Mouse (Mus musculus) forelimb bud, embryonic 11.5 days (tissue): Measurements from ENCODE around the gene Mvb12b.

Experiments used
- DNase-seq: peaks from one replicate; pipeline ENCODE4 v3.0.0-alpha.2; 2012; ENCODE audit warnings: low read depth, low spot score

Gene Mvb12b

GRCm38 (mm10) chr2:33817080-33817479, 70.7 kb downstream of the Mvb12b start:
- no peak for DNase-seq

GRCm38 (mm10) chr2:33814581-33814980, 73.2 kb downstream of the Mvb12b start:
- DNase-seq: peak; percentile 60

DNA sequence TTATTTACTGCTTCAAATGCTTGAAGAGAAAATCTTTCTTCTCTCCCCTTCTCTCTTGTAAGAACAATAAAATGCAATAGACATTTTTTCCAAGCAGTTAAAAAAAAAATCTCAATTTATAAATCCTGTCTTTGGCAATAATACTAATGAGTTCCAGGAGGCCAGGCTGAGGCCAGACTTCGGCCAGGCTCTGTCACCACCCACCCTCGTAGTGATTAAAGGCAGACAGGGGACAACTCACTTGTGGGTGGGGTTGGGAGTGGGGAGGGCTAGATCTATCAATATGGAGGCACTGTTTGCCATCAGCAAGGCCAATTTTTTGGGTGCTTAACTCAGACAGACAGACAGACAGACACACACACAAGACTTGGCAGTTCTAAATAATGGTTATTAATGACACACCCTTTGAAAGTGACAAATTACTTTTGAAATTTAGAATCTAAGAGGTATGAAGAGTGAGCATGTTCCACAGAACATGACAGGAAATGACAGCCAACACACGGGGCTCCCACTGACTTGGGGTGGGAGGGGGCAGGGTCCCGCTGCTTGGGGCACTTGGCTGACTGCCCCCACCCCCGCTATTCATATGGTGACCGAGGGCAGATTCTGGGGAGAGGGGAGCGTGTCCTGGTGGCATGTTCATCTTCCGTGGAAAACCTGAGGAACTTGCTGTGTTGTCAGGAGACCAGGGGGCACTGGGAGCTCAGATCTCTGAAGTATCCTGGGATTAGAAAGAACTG, 74.1 kb downstream of the Mvb12b start:
- DNase-seq: no peak

DNA sequence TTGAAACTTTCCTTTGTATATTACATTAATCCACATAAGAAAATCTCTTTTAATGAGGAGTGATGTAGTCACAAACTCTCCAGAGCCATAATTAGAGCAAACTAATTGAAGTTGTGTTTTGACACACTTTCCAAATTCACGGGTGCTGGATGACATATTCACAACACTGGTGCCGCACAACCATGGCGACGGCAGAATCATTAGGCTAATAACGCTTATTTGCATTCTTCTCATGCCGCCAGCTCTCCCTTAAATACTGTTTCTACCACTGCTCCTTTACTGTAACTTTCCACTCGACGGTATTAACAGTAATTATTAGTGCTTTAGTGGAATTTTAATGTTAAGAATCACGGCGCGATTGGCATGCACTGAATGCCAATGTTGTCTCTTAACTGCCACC, 74.8 kb downstream of the Mvb12b start:
- DNase-seq: no peak

- DNase-seq: no peak
Measured at GRCm38 (mm10) chr2:33811349-33811890, 76.3 kb downstream of the Mvb12b start.

GRCm38 (mm10) chr2:33809081-33809480, 78.7 kb downstream of the Mvb12b start:
- no peak for DNase-seq

DNA sequence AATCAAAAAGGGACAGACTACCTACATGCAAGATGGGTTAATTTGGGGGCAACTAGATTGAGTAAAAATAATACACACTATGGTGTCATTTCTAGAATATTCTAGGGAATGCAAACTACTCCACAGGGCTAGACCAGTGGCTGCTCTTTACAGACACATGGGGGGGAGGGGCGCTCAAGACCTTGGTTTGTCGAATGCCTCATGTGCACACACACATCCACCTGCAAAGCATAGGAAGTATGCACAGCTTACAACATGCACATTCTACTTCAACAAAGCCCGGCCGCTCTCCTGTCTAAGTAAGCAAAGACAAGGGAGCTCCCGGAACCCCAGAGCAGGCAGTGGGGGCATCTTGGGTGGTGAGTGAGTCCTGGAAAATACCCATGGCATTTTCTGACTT, 79.7 kb downstream of the Mvb12b start:
- DNase-seq: no peak

- no peak for DNase-seq
Measured at GRCm38 (mm10) chr2:33805640-33806039, 82.1 kb downstream of the Mvb12b start.

DNA sequence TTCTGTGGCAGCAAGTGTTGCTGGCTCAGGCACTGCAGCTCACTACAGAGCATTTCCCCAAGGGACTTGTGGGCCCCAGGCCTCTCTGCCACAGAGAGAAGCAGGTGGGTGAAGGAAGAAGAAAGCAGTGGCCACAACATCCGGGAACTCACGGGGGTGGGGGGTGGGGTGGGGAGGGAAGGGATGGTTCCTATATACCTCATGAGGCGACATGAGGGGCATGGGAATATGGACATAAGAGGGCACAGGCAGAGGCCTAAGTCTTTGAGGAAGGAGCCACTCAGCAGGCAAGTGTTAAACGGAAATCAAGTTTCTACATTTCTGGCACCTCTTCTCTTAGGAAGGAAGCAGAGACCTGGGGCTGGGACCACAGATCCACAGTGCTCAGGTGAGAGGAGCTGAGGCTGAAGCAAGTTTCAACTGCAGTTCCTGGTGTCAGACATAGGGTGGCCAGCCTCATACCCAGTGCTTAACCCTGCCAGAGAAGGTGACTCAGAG, 84.0 kb downstream of the Mvb12b start:
- no peak for DNase-seq

DNA sequence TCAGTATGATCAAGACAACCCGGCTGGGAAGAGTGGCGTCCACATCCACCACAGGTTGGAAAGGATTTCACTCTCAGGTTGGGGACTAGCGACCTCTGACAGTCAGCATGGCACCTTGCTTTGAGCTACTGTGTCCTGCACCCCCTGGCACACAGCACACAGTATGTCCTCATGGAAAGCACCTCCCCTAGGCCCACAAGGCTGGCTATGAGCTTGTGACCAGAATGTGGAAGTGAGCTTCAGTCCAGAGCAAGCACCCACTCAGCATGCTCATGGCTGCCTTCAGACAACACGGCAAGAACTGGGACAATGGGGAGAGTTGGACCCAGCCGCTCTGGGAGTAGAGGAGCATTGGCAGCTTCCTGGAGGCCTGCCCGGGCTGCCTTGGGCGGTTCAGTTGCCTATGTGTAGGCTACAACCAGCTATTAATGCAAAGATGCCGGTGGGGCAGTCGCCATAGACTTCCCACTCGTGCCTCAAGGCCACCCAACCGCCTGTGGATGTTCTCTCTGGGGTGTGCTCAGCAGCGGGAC, 84.6 kb downstream of the Mvb12b start:
- DNase-seq: no peak

GRCm38 (mm10) chr2:33801760-33802159, 86.0 kb downstream of the Mvb12b start:
- DNase-seq: no peak

GRCm38 (mm10) chr2:33801336-33801735, 86.4 kb downstream of the Mvb12b start:
- no peak for DNase-seq

DNA sequence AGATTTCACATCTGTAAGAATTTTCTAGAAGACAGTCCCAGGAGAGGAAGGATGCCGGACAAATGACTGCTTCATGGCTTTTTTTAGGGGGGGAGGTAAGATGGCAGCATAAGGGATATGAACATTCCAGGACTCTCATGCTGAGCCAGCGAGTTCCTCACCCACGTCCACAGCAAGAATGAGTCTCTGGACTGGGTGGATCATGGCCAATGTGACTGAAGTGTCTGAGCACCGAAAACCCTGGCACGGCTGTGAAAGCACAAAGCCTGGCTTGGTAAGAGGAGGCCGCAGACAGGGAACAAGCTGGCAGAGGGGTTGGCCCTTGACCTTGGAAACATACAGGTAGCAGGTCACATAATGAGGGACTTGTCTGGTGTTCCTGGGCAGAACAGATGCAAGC, 87.5 kb downstream of the Mvb12b start:
- no peak for DNase-seq

- no peak for DNase-seq
Measured at GRCm38 (mm10) chr2:33795716-33796472, 91.9 kb downstream of the Mvb12b start.

DNA sequence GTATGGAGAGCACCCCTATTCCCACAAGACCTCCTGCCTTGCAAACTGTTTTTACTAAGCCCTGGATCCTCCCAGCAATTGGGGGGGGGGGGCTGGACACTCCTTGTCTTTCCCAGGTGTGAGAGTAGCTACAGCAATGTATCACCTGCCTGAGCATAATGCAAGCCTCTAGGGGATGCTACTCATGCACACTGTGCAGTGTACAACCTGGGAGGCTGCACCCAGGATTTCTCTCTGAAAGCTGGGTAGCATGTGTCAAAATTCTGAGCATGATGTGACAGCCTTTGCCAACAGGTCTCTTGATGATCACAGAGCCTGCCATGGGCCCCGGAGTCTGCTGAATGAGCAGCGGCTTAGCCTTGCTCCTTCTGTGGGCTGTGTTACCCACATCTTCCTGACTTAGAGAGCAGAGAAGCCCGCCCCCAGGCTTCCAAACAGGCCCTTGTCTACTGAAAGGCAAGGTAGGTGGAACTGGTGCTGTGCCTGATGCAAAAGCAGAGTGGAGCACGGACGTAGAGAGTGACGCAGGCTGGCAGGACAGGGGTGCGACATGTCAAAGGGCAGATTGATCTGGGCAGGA, 92.7 kb downstream of the Mvb12b start:
- no peak for DNase-seq

GRCm38 (mm10) chr2:33794483-33794882, 93.3 kb downstream of the Mvb12b start:
- no peak for DNase-seq

GRCm38 (mm10) chr2:33790301-33790700, 97.4 kb downstream of the Mvb12b start:
- no peak for DNase-seq

DNA sequence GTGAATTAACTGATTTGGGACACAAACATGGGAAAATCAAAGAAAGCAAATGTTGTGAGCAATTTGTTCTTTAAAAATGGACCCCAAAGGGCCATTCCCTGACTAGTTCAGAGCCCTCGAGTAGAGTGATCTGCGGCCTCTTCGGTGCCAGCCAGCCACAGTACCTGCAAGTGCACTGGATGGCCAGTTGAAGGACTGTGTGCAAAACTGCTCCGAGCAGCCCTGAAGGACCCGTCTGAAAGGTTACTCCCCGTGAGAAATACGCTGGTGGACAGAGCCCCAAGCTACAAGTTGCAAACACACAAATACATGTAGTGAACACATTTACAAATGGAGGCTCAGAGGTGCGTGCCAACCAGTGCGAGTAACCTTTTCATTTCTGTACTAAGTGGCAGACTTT, 98.0 kb downstream of the Mvb12b start:
- no peak for DNase-seq

DNA sequence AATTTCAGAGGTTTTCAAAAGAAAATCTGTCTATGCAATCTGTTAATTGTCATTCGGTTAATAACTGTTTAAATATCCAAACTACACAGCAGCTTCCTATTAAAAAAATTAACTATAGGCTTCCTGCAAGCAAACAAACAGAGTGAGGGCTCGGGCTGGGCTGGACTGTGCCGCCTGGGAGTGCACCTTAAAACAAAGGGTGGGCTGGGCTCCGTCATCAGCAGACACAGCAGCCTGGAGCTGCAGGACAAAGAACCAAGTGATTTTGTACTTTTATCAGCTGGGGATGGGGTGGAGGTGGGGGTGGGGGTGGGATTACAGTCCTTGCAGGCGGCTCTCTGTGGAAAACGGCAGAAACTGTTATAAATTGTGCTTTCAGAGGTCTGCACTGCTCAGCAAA, 98.5 kb downstream of the Mvb12b start:
- no peak for DNase-seq

- no peak for DNase-seq
Measured at GRCm38 (mm10) chr2:33788851-33789250, 98.9 kb downstream of the Mvb12b start.

DNA sequence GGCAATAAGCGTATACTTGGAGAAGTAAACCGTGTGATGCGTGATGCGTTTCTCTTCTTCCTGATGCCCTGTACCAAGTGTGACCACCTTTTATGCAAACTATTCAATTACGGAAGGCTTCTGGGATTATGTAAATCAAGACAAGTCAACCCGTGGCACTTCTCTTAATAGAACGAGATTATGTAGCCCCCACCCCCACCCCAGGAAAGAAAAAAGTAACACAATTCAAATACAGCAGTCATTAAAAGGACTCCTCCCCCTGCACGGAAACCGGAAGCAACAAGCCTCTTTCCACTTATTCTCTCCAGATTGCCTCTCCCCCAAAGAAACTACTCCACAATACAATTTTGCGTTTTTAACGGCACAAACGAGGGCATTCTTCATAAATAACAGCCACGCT, 99.6 kb downstream of the Mvb12b start:
- no peak for DNase-seq

- no peak for DNase-seq
Measured at GRCm38 (mm10) chr2:33786064-33786463, 101.7 kb downstream of the Mvb12b start.
